Mouse (Mus musculus) kidney, adult 2 months (tissue): ENCODE measurements around the gene Ets2.

Source experiments
- CTCF ChIP-seq: fragments of 200-500 bp; conservative IDR thresholded peaks from 2 replicates; pipeline ENCODE4 v1.5.1; 2011; ENCODE audit warnings: low read depth, mild to moderate bottlenecking, control low read depth, low read length, moderate library complexity, mixed read lengths; ENCODE audit not compliant: insufficient read depth, insufficient read length
- POLR2A ChIP-seq: fragments of 200-500 bp; IDR thresholded peaks from one replicate; pipeline ENCODE4 v1.6.1; 2011; ENCODE audit warnings: low read depth, low read length, control low read depth

GRCm38 (mm10) chr16:95728453-95729435 lies 26.9 kb downstream of the Ets2 start:
- TF ChIP-seq POLR2A = no peak
- no peak for TF ChIP-seq CTCF
